Mouse (Mus musculus) liver, embryonic 14.5 days (tissue): ENCODE results near the gene Sptbn2. TPM values are rescaled to one million over a fixed set of nuclear protein-coding genes. Genes with fewer than 3 reads are reported as not detected.

Experiments used
- ATAC-seq: fragments of 200-750 bp; cut with Nextera tagmentation; 2 replicates; pipeline ENCODE4 v1.8.0; 2017; ENCODE audit warnings: moderate number of reproducible peaks, mild to moderate bottlenecking, moderate library complexity; ENCODE audit not compliant: insufficient read depth
- DNase-seq, 3 experiments: peaks; one replicate each; pipeline ENCODE4 v3.0.0-alpha.2; 2012 to 2013; ENCODE audit warnings: low read depth in 3 of 3, low spot score in 3 of 3
- H3K27ac ChIP-seq: fragments of 300-500 bp; sonication (generic); 2 replicates; pipeline ENCODE4 v1.5.1; 2014; ENCODE audit warnings: moderate library complexity, mild to moderate bottlenecking, control low read depth, inconsistent platforms
- H3K27me3 ChIP-seq: fragments of 300-500 bp; sonication (generic); 2 replicates; pipeline ENCODE4 v1.6.1; 2014; ENCODE audit warnings: mild to moderate bottlenecking, low read length, moderate library complexity; ENCODE audit not compliant: control insufficient read depth, insufficient read depth
- H3K36me3 ChIP-seq: fragments of 300-500 bp; sonication (generic); replicated peaks from 2 replicates; pipeline ENCODE4 v1.6.1; 2014; ENCODE audit warnings: low read depth; ENCODE audit not compliant: control insufficient read depth, insufficient read depth
- H3K4me1 ChIP-seq, 2 experiments: fragments of 200-500 bp in 1 of 2; fragments of 300-500 bp in 1 of 2; sonication (generic) in 1 of 2; replicated peaks; 2 replicates each; pipeline ENCODE4 v1.6.1; 2012 to 2014; ENCODE audit warnings: antibody characterized with exemption in 1 of 2, inconsistent platforms in 1 of 2, low read length in 1 of 2; ENCODE audit not compliant: control insufficient read depth in 2 of 2, insufficient read depth in 2 of 2
- H3K4me2 ChIP-seq: fragments of 300-500 bp; sonication (generic); 2 replicates; pipeline ENCODE4 v1.6.1; 2014; ENCODE audit warnings: low read depth, mild to moderate bottlenecking, control low read depth, moderate library complexity
- H3K4me3 ChIP-seq, 2 experiments: fragments of 200-500 bp in 1 of 2; fragments of 300-500 bp in 1 of 2; sonication (generic) in 1 of 2; 2 replicates each; pipeline ENCODE4 v1.5.1; 2012 to 2014; ENCODE audit warnings: low read depth in 2 of 2, low read length in 2 of 2, mild to moderate bottlenecking in 2 of 2, control low read depth in 1 of 2, inconsistent platforms in 1 of 2, moderate library complexity in 1 of 2; ENCODE audit not compliant: insufficient read depth in 1 of 2
- H3K9ac ChIP-seq: fragments of 300-500 bp; sonication (generic); replicated peaks from 2 replicates; pipeline ENCODE4 v1.6.1; 2014; ENCODE audit warnings: mild to moderate bottlenecking, control low read depth, moderate library complexity
- H3K9me3 ChIP-seq: fragments of 300-500 bp; sonication (generic); 2 replicates; pipeline ENCODE4 v1.6.1; 2016; ENCODE audit warnings: low read length, mixed read lengths; ENCODE audit not compliant: control insufficient read depth
- CTCF ChIP-seq: IDR thresholded peaks from 2 replicates; pipeline ENCODE4 v1.5.1; 2016; ENCODE audit warnings: antibody characterized with exemption, low read depth, control low read depth
- EP300 ChIP-seq: IDR thresholded peaks from 2 replicates; pipeline ENCODE4 v1.6.1; 2016; ENCODE audit warnings: antibody characterized with exemption, low read depth
- WGBS: fragments of 180-500 bp; shearing (Covaris S2); extraction: QIAGEN DNeasy Blood & Tissue Kit; methylation state at CpG from one replicate; pipeline ENCODE4 v1.1.7; 2014; ENCODE audit not compliant: insufficient replicate concordance; 5-methylcytosine and 5-hydroxymethylcytosine counted together
- polyA plus RNA-seq, 2 experiments: library from polyadenylated mRNA; depleted of rRNA in 1 of 2; stranded (reverse) in 1 of 2; unstranded in 1 of 2; fragments of >200 nt; fragmentation: Nextera tagmentation in 1 of 2; extraction: Ambion mirVana in 1 of 2; gene quantifications; 2 replicates each; pipeline versions ENCODE4 v1.2.1 to v1.2.3; 2012 to 2014

Sptbn2 gene
- polyA plus RNA-seq, 2 experiments = 0.03 to 0.04 TPM

- Histone ChIP-seq H3K36me3 (no peaks in the 10 kb centered on the region), H3K9ac (no peak overlapping the region), H3K9me3 (no peaks in the 10 kb centered on the region), H3K27me3 (peaks cover 24% of the 10 kb centered on the region), H3K4me2 (no peak overlapping the region), H3K4me1 (no peaks in the 10 kb centered on the region), H3K27ac (no peak overlapping the region), H3K4me3 (no peak overlapping the region)
- DNase-seq (no peak), ATAC-seq (no peak)
- TF ChIP-seq EP300 = no peak
- TF ChIP-seq CTCF = no peak
- WGBS = 48% methylated on average over 8 of the region's 8 CpGs
Observed at GRCm38 (mm10) chr19:4700656-4701055, 10.3 kb upstream of the Sptbn2 start.

DNA sequence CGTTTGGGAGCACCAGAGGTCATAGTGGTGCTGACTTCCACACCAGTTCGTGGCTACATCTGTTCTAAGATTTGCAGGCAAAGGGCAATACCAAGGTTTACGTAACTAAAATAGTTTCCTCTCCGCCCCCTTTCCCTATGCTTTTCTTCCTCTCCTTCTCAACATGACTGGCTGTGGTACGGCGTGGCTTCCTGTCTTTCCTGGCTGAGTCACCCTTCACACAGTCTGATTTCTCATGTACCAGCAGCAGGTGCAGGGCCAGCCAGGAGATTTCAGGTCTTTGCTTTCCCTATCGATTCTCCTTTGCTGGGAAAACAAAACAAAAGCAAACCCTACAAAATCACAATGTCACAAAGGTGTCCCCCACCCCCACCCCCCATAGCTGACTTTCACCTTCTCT lies 9.7 kb upstream of the Sptbn2 start:
- H3K4me3 ChIP-seq = no peak overlapping the region
- DNase-seq (no peak), ATAC-seq (no peak)
- no peaks in the 10 kb centered on the region for H3K9me3 ChIP-seq
- H3K4me2 ChIP-seq = no peak overlapping the region
- WGBS = 7% methylated on average over 7 of the region's 7 CpGs
- TF ChIP-seq EP300 (no peak), CTCF (no peak)
- H3K36me3 ChIP-seq = no peaks in the 10 kb centered on the region
- peaks cover 24% of the 10 kb centered on the region for H3K27me3 ChIP-seq
- H3K4me1 ChIP-seq = no peaks in the 10 kb centered on the region
- H3K27ac ChIP-seq = no peak overlapping the region
- no peak overlapping the region for H3K9ac ChIP-seq

GRCm38 (mm10) chr19:4708765-4709164 lies 2.2 kb upstream of the Sptbn2 start:
- H3K27ac ChIP-seq = no peak overlapping the region
- H3K36me3 ChIP-seq = no peaks in the 10 kb centered on the region
- ATAC-seq = no peak
- no peak for DNase-seq
- no peaks in the 10 kb centered on the region for H3K9me3 ChIP-seq
- 54% methylated on average over 10 of the region's 10 CpGs for WGBS
- no peak overlapping the region for H3K4me3 ChIP-seq
- no peaks in the 10 kb centered on the region for H3K4me1 ChIP-seq
- peaks cover 41% of the 10 kb centered on the region for H3K27me3 ChIP-seq
- no peak overlapping the region for H3K9ac ChIP-seq
- TF ChIP-seq CTCF (no peak), EP300 (no peak)
- no peak overlapping the region for H3K4me2 ChIP-seq

DNA sequence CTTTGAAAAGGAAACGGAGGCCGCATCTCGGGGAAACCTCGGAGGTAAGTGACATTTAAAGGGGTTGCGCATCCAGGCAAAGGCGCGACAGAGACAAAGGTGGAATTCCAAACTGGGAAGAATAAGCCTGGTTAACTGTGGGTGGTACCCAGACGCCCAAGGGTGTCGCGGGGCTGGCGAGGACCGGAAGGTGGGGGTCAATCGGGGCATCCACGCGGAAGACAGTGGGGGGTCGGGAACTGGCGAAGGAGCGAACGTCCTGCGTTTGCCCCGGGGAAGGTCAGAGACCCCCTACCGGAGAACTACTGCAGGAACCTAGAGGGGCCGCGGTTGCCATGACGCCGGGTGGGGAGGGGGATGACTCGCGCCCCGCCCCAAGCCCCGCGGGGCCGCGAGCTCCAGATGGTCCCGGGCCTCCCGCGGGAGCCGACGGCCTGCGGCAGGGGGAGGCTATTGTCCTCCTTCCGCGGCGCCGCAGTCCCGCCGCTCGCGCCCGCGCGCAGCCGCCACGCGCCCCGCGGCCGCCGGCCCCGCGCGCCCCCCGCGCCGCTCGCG lies 711 bp downstream of the Sptbn2 start:
- DNase-seq = no peak
- 2% methylated on average over 57 of the region's 65 CpGs for WGBS
- ATAC-seq = no peak
- H3K36me3 ChIP-seq = no peaks in the 10 kb centered on the region
- TF ChIP-seq EP300 (no peak), CTCF (no peak)
- H3K4me1 ChIP-seq = no peaks in the 10 kb centered on the region
- no peaks in the 10 kb centered on the region for H3K9me3 ChIP-seq
- no peak overlapping the region for H3K27ac ChIP-seq
- H3K9ac ChIP-seq = no peak overlapping the region
- peak overlapping the region in 1 of 2 experiments; percentile 30; a peak in 2 of 4 replicates for H3K4me3 ChIP-seq
- peaks cover 51% of the 10 kb centered on the region for H3K27me3 ChIP-seq
- peak overlapping the region; percentile 54 for H3K4me2 ChIP-seq

DNA sequence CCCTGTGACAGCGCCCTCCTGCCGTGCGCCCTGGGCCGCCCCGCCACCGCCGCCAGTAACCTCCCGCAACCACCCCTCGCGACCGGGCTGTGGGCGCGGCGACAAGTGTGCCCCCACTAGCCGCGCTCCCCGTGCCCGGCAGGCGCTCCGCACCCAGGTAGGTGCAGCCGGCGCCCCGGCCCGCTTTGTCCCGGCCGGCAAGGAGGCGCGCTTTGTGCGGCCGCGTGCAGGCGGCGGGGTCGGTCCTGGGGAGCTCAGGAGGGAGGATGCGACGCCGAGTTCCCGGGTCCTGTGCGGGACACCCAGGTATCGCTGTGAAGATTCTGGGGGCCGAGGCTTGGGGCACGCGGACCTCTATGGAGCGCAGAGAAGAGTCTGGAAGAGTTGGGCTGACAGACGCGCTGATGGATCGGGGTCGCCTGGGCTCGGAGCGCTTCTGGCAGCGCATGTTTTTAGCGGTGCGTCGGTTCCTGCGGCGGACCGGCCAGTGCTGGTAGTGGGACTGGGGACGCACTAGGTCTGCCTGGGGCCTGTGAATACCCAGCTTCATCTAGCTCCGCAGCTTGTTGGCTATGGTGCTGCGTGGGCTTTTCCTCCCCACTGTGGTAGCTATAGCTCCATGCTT lies 1.3 kb downstream of the Sptbn2 start:
- Histone ChIP-seq H3K4me3 (peak overlapping the region in 1 of 2 experiments; percentile 30; a peak in 3 of 4 replicates), H3K9me3 (no peaks in the 10 kb centered on the region), H3K36me3 (no peaks in the 10 kb centered on the region), H3K9ac (no peak overlapping the region), H3K4me1 (no peaks in the 10 kb centered on the region), H3K27ac (no peak overlapping the region), H3K27me3 (peaks cover 51% of the 10 kb centered on the region), H3K4me2 (peak overlapping the region; percentile 54)
- WGBS = 1% methylated on average over 59 of the region's 60 CpGs
- DNase-seq = no peak
- no peak for ATAC-seq
- TF ChIP-seq CTCF (no peak), EP300 (no peak)
